Mouse (Mus musculus) forebrain, embryonic 12.5 days (tissue): Measurements from ENCODE around the gene Rufy3. TPM values are rescaled to one million over a fixed set of nuclear protein-coding genes. Genes with fewer than 3 reads are reported as not detected.

Source experiments
- ATAC-seq: fragments of 200-750 bp; cut with Nextera tagmentation; 2 replicates; pipeline ENCODE4 v1.8.0; 2017; ENCODE audit warnings: moderate TSS enrichment; ENCODE audit not compliant: low FRiP score
- H3K27ac ChIP-seq: fragments of 300-500 bp; sonication (generic); 2 replicates; pipeline ENCODE4 v1.5.1; 2016; ENCODE audit warnings: mild to moderate bottlenecking
- H3K27me3 ChIP-seq: fragments of 300-500 bp; sonication (generic); 2 replicates; pipeline ENCODE4 v1.6.1; 2016; ENCODE audit warnings: mild to moderate bottlenecking
- H3K36me3 ChIP-seq: fragments of 300-500 bp; sonication (generic); replicated peaks from 2 replicates; pipeline ENCODE4 v1.6.1; 2016; ENCODE audit warnings: mild to moderate bottlenecking
- H3K4me1 ChIP-seq: fragments of 300-500 bp; sonication (generic); 2 replicates; pipeline ENCODE4 v1.6.1; 2016
- H3K4me2 ChIP-seq: fragments of 300-500 bp; sonication (generic); 2 replicates; pipeline ENCODE4 v1.6.1; 2016; ENCODE audit warnings: mild to moderate bottlenecking, moderate library complexity
- H3K4me3 ChIP-seq: fragments of 300-500 bp; sonication (generic); replicated peaks from 2 replicates; pipeline ENCODE4 v1.5.1; 2016; ENCODE audit warnings: mild to moderate bottlenecking
- H3K9ac ChIP-seq: fragments of 300-500 bp; sonication (generic); 2 replicates; pipeline ENCODE4 v1.6.1; 2016; ENCODE audit warnings: mild to moderate bottlenecking
- H3K9me3 ChIP-seq: fragments of 300-500 bp; sonication (generic); 2 replicates; pipeline ENCODE4 v1.6.1; 2016
- WGBS: fragments of 180-500 bp; shearing (Covaris S2); methylation state at CpG from one replicate; pipeline ENCODE4 v1.1.7; 2016; 5-methylcytosine and 5-hydroxymethylcytosine counted together
- polyA plus RNA-seq: library from polyadenylated mRNA; unstranded; fragments of >200 nt; fragmentation: Nextera tagmentation; extraction: Ambion mirVana; gene quantifications from 2 replicates; pipeline ENCODE4 v1.2.1, GENCODE M21; 2016

The Rufy3 gene
- polyA plus RNA-seq, 1 experiment from 2014 or later, result 166 TPM

GRCm38 (mm10) chr5:88699251-88699913 is 134.5 kb downstream of the Rufy3 start:
- WGBS, result 66% methylated on average over 4 of the region's 4 CpGs
- no peak for ATAC-seq
- no peak overlapping the region for H3K9ac ChIP-seq

More at GRCm38 (mm10) chr5:88699251-88699913, 134.5 kb downstream of the Rufy3 start:
- Histone ChIP-seq H3K4me2 (no peak overlapping the region), H3K27me3 (no peaks in the 10 kb centered on the region), H3K4me1 (no peaks in the 10 kb centered on the region), H3K4me3 (no peak overlapping the region), H3K27ac (no peak overlapping the region), H3K9me3 (no peaks in the 10 kb centered on the region), H3K36me3 (no peaks in the 10 kb centered on the region)

Other genes with a start within 250 kb of the Rufy3 start
- gene Prol1, start 247.7 kb upstream of the Rufy3 start, polyA plus RNA-seq, result not detected in 2 replicates
- not detected in 2 replicates for gene Amtn, start 188.9 kb upstream of the Rufy3 start, polyA plus RNA-seq
- gene Ambn, start 109.0 kb upstream of the Rufy3 start, polyA plus RNA-seq, result not detected in 2 replicates
- not detected in 2 replicates for gene Enam, start 77.1 kb upstream of the Rufy3 start, polyA plus RNA-seq
- 0.31 and 0.56 TPM in 2 replicates for gene Jchain, start 37.1 kb upstream of the Rufy3 start, polyA plus RNA-seq
- 65.0 and 68.5 TPM in 2 replicates for gene Utp3, start 10.6 kb upstream of the Rufy3 start, polyA plus RNA-seq
- 99.9 and 103 TPM in 2 replicates for gene Grsf1, start 111.1 kb downstream of the Rufy3 start, polyA plus RNA-seq
- gene Mob1b, start 155.8 kb downstream of the Rufy3 start, polyA plus RNA-seq, result 18.2 and 22.4 TPM in 2 replicates
- gene Dck, start 200.0 kb downstream of the Rufy3 start, polyA plus RNA-seq, result 139 and 151 TPM in 2 replicates